Mouse (Mus musculus): ENCODE data around the gene Arntl2. TPM values are rescaled to one million over a fixed set of nuclear protein-coding genes. Genes with fewer than 3 reads are reported as not detected.

Arntl2 gene
- polyA plus RNA-seq, 1 experiment from 2014 or later = 2.0 TPM

- no peak for DNase-seq (ENCODE audit: low spot score)
- peaks cover 15% of the 10 kb centered on the region for H3K4me1 ChIP-seq
- no peaks in the 10 kb centered on the region for H3K9me3 ChIP-seq (replicated peaks)
- peaks cover 40% of the 10 kb centered on the region for H3K27me3 ChIP-seq (ENCODE audit: low read depth, poor library complexity, severe bottlenecking)
- no peak overlapping the region for H3K27ac ChIP-seq (replicated peaks)
- H3K4me3 ChIP-seq = no peak overlapping the region
- no peaks in the 10 kb centered on the region for H3K36me3 ChIP-seq
- WGBS = 67% methylated on average over 5 of the region's 5 CpGs
Observed at GRCm38 (mm10) chr6:146797446-146797845, 1.6 kb downstream of the Arntl2 start.

- Histone ChIP-seq H3K4me1 (peaks cover 5% of the 10 kb centered on the region), H3K36me3 (no peaks in the 10 kb centered on the region), H3K9me3 (replicated peaks) (no peaks in the 10 kb centered on the region), H3K27me3 (ENCODE audit: low read depth, poor library complexity, severe bottlenecking) (no peaks in the 10 kb centered on the region), H3K27ac (replicated peaks) (no peak overlapping the region), H3K4me3 (no peak overlapping the region)
- WGBS = 84% methylated on average over 6 of the region's 6 CpGs
- no peak for DNase-seq (ENCODE audit: low spot score)
Observed at GRCm38 (mm10) chr6:146809991-146810390, 14.1 kb downstream of the Arntl2 start.

GRCm38 (mm10) chr6:146813007-146813406, 17.2 kb downstream of the Arntl2 start:
- Histone ChIP-seq H3K4me1 (no peaks in the 10 kb centered on the region), H3K36me3 (no peaks in the 10 kb centered on the region), H3K27me3 (ENCODE audit: low read depth, poor library complexity, severe bottlenecking) (no peaks in the 10 kb centered on the region), H3K9me3 (replicated peaks) (no peaks in the 10 kb centered on the region), H3K27ac (replicated peaks) (no peak overlapping the region), H3K4me3 (no peak overlapping the region)
- no peak for DNase-seq (ENCODE audit: low spot score)
- 87% methylated on average over 5 of the region's 5 CpGs for WGBS

- Histone ChIP-seq H3K36me3 (no peaks in the 10 kb centered on the region), H3K27me3 (ENCODE audit: low read depth, poor library complexity, severe bottlenecking) (no peaks in the 10 kb centered on the region), H3K4me3 (no peak overlapping the region), H3K4me1 (no peaks in the 10 kb centered on the region), H3K27ac (replicated peaks) (no peak overlapping the region), H3K9me3 (replicated peaks) (no peaks in the 10 kb centered on the region)
- no peak for DNase-seq (ENCODE audit: low spot score)
- WGBS = 82% methylated on average over 29 of the region's 29 CpGs
Observed at GRCm38 (mm10) chr6:146820177-146820965, 24.5 kb downstream of the Arntl2 start.

- Histone ChIP-seq H3K36me3 (no peaks in the 10 kb centered on the region), H3K27ac (replicated peaks) (no peak overlapping the region), H3K4me3 (no peak overlapping the region), H3K4me1 (no peaks in the 10 kb centered on the region), H3K27me3 (ENCODE audit: low read depth, poor library complexity, severe bottlenecking) (no peaks in the 10 kb centered on the region), H3K9me3 (replicated peaks) (no peaks in the 10 kb centered on the region)
- no peak for DNase-seq (ENCODE audit: low spot score)
- WGBS = 94% methylated on average over 13 of the region's 13 CpGs
Observed at GRCm38 (mm10) chr6:146821958-146822357, 26.1 kb downstream of the Arntl2 start.

- H3K27ac ChIP-seq (replicated peaks) = no peak overlapping the region
- DNase-seq (ENCODE audit: low spot score) = peak; percentile 71
- no peaks in the 10 kb centered on the region for H3K4me1 ChIP-seq
- no peaks in the 10 kb centered on the region for H3K9me3 ChIP-seq (replicated peaks)
- no peaks in the 10 kb centered on the region for H3K27me3 ChIP-seq (ENCODE audit: low read depth, poor library complexity, severe bottlenecking)
- no peaks in the 10 kb centered on the region for H3K36me3 ChIP-seq
- H3K4me3 ChIP-seq = no peak overlapping the region
- 46% methylated on average over 16 of the region's 16 CpGs for WGBS
Observed at GRCm38 (mm10) chr6:146824727-146825486, 29.1 kb downstream of the Arntl2 start.

GRCm38 (mm10) chr6:146825487-146825773, 29.6 kb downstream of the Arntl2 start:
- Histone ChIP-seq H3K27me3 (ENCODE audit: low read depth, poor library complexity, severe bottlenecking) (no peaks in the 10 kb centered on the region), H3K27ac (replicated peaks) (no peak overlapping the region), H3K9me3 (replicated peaks) (no peaks in the 10 kb centered on the region), H3K4me1 (no peaks in the 10 kb centered on the region), H3K4me3 (no peak overlapping the region), H3K36me3 (no peaks in the 10 kb centered on the region)
- no peak for DNase-seq (ENCODE audit: low spot score)
- WGBS = 80% methylated on average over 1 of the region's 1 CpGs

- 89% methylated on average over 12 of the region's 12 CpGs for WGBS
- no peak overlapping the region for H3K27ac ChIP-seq (replicated peaks)
- no peak for DNase-seq (ENCODE audit: low spot score)
- no peaks in the 10 kb centered on the region for H3K9me3 ChIP-seq (replicated peaks)
- H3K4me3 ChIP-seq = no peak overlapping the region
- H3K27me3 ChIP-seq (ENCODE audit: low read depth, poor library complexity, severe bottlenecking) = no peaks in the 10 kb centered on the region
- H3K4me1 ChIP-seq = peaks cover 8% of the 10 kb centered on the region
- no peaks in the 10 kb centered on the region for H3K36me3 ChIP-seq
Observed at GRCm38 (mm10) chr6:146831320-146831719, 35.5 kb downstream of the Arntl2 start.

- Histone ChIP-seq H3K4me3 (no peak overlapping the region), H3K9me3 (replicated peaks) (no peaks in the 10 kb centered on the region), H3K4me1 (peaks cover 8% of the 10 kb centered on the region), H3K27ac (replicated peaks) (no peak overlapping the region), H3K27me3 (ENCODE audit: low read depth, poor library complexity, severe bottlenecking) (no peaks in the 10 kb centered on the region), H3K36me3 (no peaks in the 10 kb centered on the region)
- DNase-seq (ENCODE audit: low spot score) = peak; percentile 56
- whole genome bisulfite sequencing = 72% methylated on average over 6 of the region's 6 CpGs
Observed at GRCm38 (mm10) chr6:146833485-146834314, 37.8 kb downstream of the Arntl2 start.

GRCm38 (mm10) chr6:146834342-146834741, 38.5 kb downstream of the Arntl2 start:
- Histone ChIP-seq H3K4me1 (peaks cover 8% of the 10 kb centered on the region), H3K4me3 (no peak overlapping the region), H3K27ac (replicated peaks) (no peak overlapping the region), H3K9me3 (replicated peaks) (no peaks in the 10 kb centered on the region), H3K27me3 (ENCODE audit: low read depth, poor library complexity, severe bottlenecking) (no peaks in the 10 kb centered on the region), H3K36me3 (no peaks in the 10 kb centered on the region)
- DNase-seq (ENCODE audit: low spot score) = no peak
- 83% methylated on average over 3 of the region's 3 CpGs for WGBS

GRCm38 (mm10) chr6:146835784-146836183, 39.9 kb downstream of the Arntl2 start:
- H3K9me3 ChIP-seq (replicated peaks) = no peaks in the 10 kb centered on the region
- H3K4me3 ChIP-seq = no peak overlapping the region
- H3K27me3 ChIP-seq (ENCODE audit: low read depth, poor library complexity, severe bottlenecking) = no peaks in the 10 kb centered on the region
- peak overlapping the region; percentile 43 for H3K27ac ChIP-seq (replicated peaks)
- no peaks in the 10 kb centered on the region for H3K36me3 ChIP-seq
- DNase-seq (ENCODE audit: low spot score) = no peak
- H3K4me1 ChIP-seq = peaks cover 8% of the 10 kb centered on the region
- WGBS = 44% methylated on average over 4 of the region's 4 CpGs

GRCm38 (mm10) chr6:146837316-146837715, 41.5 kb downstream of the Arntl2 start:
- Histone ChIP-seq H3K27ac (replicated peaks) (no peak overlapping the region), H3K9me3 (replicated peaks) (no peaks in the 10 kb centered on the region), H3K4me3 (no peak overlapping the region), H3K36me3 (no peaks in the 10 kb centered on the region), H3K27me3 (ENCODE audit: low read depth, poor library complexity, severe bottlenecking) (no peaks in the 10 kb centered on the region), H3K4me1 (peaks cover 8% of the 10 kb centered on the region)
- WGBS = 89% methylated on average over 7 of the region's 7 CpGs
- no peak for DNase-seq (ENCODE audit: low spot score)

Measured in midbrain, embryonic 10.5 days (tissue).